Mouse (Mus musculus) liver, embryonic 12.5 days (tissue): ENCODE results near the gene Iqsec2. TPM values are rescaled to one million over a fixed set of nuclear protein-coding genes. Genes with fewer than 3 reads are reported as not detected.
A peak's percentile ranks its signal among the peaks of the same experiment; 100 is the strongest.

Experiments
- ATAC-seq: fragments of 200-750 bp; cut with Nextera tagmentation; 2 replicates; pipeline ENCODE4 v1.8.0; 2017; ENCODE audit warnings: moderate number of reproducible peaks, mild to moderate bottlenecking, moderate library complexity
- H3K27ac ChIP-seq: fragments of 300-500 bp; sonication (generic); 2 replicates; pipeline ENCODE4 v1.5.1; 2016; ENCODE audit warnings: mild to moderate bottlenecking
- H3K27me3 ChIP-seq: fragments of 300-500 bp; sonication (generic); replicated peaks from 2 replicates; pipeline ENCODE4 v1.6.1; 2016; ENCODE audit warnings: mild to moderate bottlenecking, moderate library complexity
- H3K36me3 ChIP-seq: fragments of 300-500 bp; sonication (generic); 2 replicates; pipeline ENCODE4 v1.6.1; 2016; ENCODE audit warnings: mild to moderate bottlenecking, moderate library complexity
- H3K4me1 ChIP-seq: fragments of 300-500 bp; sonication (generic); 2 replicates; pipeline ENCODE4 v1.6.1; 2016
- H3K4me2 ChIP-seq: fragments of 300-500 bp; sonication (generic); 2 replicates; pipeline ENCODE4 v1.6.1; 2016; ENCODE audit warnings: mild to moderate bottlenecking, moderate library complexity
- H3K4me3 ChIP-seq: fragments of 300-500 bp; sonication (generic); 2 replicates; pipeline ENCODE4 v1.5.1; 2016; ENCODE audit warnings: mild to moderate bottlenecking, moderate library complexity
- H3K9ac ChIP-seq: fragments of 300-500 bp; sonication (generic); 2 replicates; pipeline ENCODE4 v1.6.1; 2016; ENCODE audit warnings: mild to moderate bottlenecking, moderate library complexity
- H3K9me3 ChIP-seq: fragments of 300-500 bp; sonication (generic); replicated peaks from 2 replicates; pipeline ENCODE4 v1.6.1; 2016; ENCODE audit warnings: mild to moderate bottlenecking, moderate library complexity
- WGBS: fragments of 180-500 bp; shearing (Covaris S2); methylation state at CpG from one replicate; pipeline ENCODE4 v1.1.7; 2016; ENCODE audit not compliant: insufficient replicate concordance; 5-methylcytosine and 5-hydroxymethylcytosine counted together
- polyA plus RNA-seq: library from polyadenylated mRNA; unstranded; fragments of >200 nt; fragmentation: Nextera tagmentation; extraction: Ambion mirVana; gene quantifications from 2 replicates; pipeline ENCODE4 v1.2.1, GENCODE M21; 2016

Gene Iqsec2
- polyA plus RNA-seq = 0.73 and 0.75 TPM in 2 replicates

DNA sequence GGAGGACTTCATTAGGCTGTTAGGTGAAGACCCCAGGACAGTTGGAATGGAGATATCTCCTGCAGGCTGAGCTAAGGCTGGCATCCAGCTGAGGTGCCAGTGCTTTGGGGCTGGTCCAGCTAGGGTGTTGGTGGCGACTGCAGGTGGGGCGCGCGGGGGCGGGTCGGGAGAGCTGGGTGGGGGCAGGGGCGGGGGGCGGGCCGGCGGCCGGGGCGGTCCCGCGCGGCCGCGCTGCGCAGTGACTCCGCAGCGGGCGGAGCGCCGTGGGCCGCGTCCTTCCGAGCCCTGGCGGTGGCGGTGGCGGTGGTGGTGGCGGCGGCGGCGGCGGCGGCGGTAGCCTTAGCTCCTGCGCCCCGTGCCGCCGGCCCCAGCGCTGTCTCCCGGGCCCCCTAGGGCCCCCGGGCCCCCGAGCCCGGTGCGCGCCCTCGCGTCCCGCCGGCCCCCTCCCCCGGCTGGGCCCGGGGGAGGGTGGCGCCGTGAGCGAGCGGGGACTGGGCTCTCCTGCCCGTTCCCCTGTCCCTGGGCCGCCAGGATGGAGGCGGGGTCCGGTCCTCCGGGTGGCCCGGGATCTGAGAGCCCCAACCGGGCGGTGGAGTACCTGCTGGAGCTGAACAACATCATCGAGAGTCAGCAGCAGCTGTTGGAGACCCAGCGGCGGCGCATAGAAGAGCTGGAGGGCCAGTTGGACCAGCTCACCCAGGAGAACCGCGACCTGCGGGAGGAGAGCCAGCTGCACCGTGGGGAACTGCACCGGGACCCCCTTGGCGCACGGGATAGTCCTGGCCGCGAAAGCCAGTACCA is at the start of gene Iqsec2:
Gene Iqsec2, plus strand, starts transcription at position 328 of the 801 bp plus-strand sequence.
- H3K4me3 ChIP-seq = peak within 1 kb of the TSS; percentile 57
- H3K9ac ChIP-seq = peak within 1 kb of the TSS; percentile 41
- no peaks in the 10 kb centered on the region for H3K4me1 ChIP-seq
- H3K27me3 ChIP-seq = peaks cover 76% of the 10 kb centered on the region
- peak; percentile 35; the same call in 1 of the 2 replicates for ATAC-seq
- H3K36me3 ChIP-seq = no peaks in the 10 kb centered on the region
- H3K4me2 ChIP-seq = peak within 1 kb of the TSS; percentile 67
- H3K9me3 ChIP-seq = no peaks in the 10 kb centered on the region
- WGBS = 3% methylated on average over 37 of the region's 78 CpGs
- no peak within 1 kb of the TSS for H3K27ac ChIP-seq

GRCm38 (mm10) chrX:152097572-152097971 is 46.5 kb upstream of the Iqsec2 start:
- Histone ChIP-seq H3K27ac (no peak overlapping the region), H3K9ac (no peak overlapping the region), H3K9me3 (no peaks in the 10 kb centered on the region), H3K4me3 (no peak overlapping the region), H3K27me3 (peaks cover 39% of the 10 kb centered on the region), H3K4me1 (no peaks in the 10 kb centered on the region), H3K36me3 (no peaks in the 10 kb centered on the region), H3K4me2 (no peak overlapping the region)
- WGBS = 41% methylated on average over 1 of the region's 1 CpGs
- no peak for ATAC-seq

DNA sequence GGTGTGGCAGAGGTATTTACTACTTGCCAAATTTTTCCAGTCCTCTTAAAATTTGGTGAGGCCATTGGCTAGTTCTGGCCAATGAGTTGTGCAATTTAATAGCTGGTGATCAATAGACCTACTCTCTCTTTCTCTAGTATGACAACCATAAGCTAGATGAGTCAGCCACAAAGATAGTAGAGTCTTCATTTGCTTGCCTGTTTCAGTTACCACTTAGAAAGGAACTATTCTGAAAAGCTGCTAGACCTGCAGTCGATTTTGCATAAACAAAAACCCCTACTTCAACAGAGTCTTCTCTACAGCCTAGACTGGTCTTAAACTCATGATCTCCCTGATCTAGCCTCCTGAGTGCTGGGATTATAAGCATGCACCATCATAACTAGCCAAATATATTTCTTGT is 22.4 kb upstream of the Iqsec2 start:
- Histone ChIP-seq H3K27ac (no peak overlapping the region), H3K36me3 (no peaks in the 10 kb centered on the region), H3K9ac (no peak overlapping the region), H3K4me2 (no peak overlapping the region), H3K27me3 (peaks cover 23% of the 10 kb centered on the region; the same call in 1 of the 2 replicates), H3K4me1 (no peaks in the 10 kb centered on the region), H3K9me3 (no peaks in the 10 kb centered on the region), H3K4me3 (no peak overlapping the region)
- 52% methylated on average over 1 of the region's 1 CpGs for WGBS
- no peak for ATAC-seq

DNA sequence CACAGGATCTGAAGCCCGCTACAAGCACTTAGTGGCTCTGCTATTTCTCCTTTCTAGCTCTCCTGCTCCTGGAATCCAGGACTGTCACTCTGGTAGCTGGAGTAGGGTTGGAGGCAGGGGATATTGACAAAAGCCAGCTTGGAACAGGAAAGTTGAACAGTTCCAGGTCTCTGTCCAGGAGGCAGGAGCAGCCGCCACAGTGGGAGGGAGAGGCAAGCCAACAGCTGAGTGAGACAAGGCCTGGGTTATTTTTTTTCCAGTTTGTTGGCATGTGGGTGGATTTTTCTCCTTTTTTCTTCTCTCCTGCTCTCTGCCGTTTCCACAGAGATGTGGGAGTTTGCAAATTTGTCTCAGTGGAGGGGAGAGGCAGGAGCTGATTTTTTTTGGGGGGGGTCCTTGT is 13.3 kb upstream of the Iqsec2 start:
- no peaks in the 10 kb centered on the region for H3K36me3 ChIP-seq
- H3K27me3 ChIP-seq = peaks cover 54% of the 10 kb centered on the region
- no peak overlapping the region for H3K9ac ChIP-seq
- no peak for ATAC-seq
- 52% methylated on average over 3 of the region's 3 CpGs for WGBS
- H3K4me1 ChIP-seq = no peaks in the 10 kb centered on the region
- no peak overlapping the region for H3K27ac ChIP-seq
- no peaks in the 10 kb centered on the region for H3K9me3 ChIP-seq
- no peak overlapping the region for H3K4me2 ChIP-seq
- H3K4me3 ChIP-seq = no peak overlapping the region

DNA sequence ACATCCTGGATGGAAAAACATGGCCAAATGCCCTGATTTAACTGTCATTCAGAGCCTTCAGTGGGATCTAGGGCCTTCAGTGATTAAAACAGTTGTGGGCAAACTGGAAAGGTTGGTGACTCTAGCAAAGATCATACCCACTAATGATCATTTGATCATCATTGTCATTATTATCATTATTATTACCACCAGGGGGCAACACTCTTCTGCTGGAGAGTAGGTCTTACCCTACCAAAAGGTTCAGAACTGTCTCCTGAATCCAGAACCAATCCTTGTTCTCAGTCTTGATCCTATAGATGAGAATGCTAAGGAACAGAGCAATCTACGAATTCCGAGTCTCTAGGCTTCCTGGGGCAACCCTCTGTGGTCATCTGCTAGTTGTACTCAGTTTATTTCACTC is 12.0 kb upstream of the Iqsec2 start:
- H3K4me1 ChIP-seq = no peaks in the 10 kb centered on the region
- no peaks in the 10 kb centered on the region for H3K36me3 ChIP-seq
- H3K9me3 ChIP-seq = no peaks in the 10 kb centered on the region
- no peak overlapping the region for H3K4me3 ChIP-seq
- H3K27me3 ChIP-seq = peaks cover 55% of the 10 kb centered on the region
- no peak overlapping the region for H3K27ac ChIP-seq
- WGBS = 69% methylated on average over 2 of the region's 2 CpGs
- no peak for ATAC-seq
- H3K4me2 ChIP-seq = no peak overlapping the region
- H3K9ac ChIP-seq = no peak overlapping the region

GRCm38 (mm10) chrX:152135195-152135594 is 8.9 kb upstream of the Iqsec2 start:
- no peaks in the 10 kb centered on the region for H3K9me3 ChIP-seq
- no peak for ATAC-seq
- no peak overlapping the region for H3K9ac ChIP-seq
- H3K27me3 ChIP-seq = peaks cover 62% of the 10 kb centered on the region
- no peak overlapping the region for H3K4me3 ChIP-seq
- WGBS = 50% methylated on average over 2 of the region's 2 CpGs
- H3K4me1 ChIP-seq = no peaks in the 10 kb centered on the region
- no peak overlapping the region for H3K27ac ChIP-seq
- no peak overlapping the region for H3K4me2 ChIP-seq
- H3K36me3 ChIP-seq = no peaks in the 10 kb centered on the region

GRCm38 (mm10) chrX:152144742-152145214 is 710 bp downstream of the Iqsec2 start:
- Histone ChIP-seq H3K36me3 (no peaks in the 10 kb centered on the region), H3K4me3 (peak overlapping the region; percentile 57), H3K9ac (peak overlapping the region; percentile 41; the same call in 1 of the 2 replicates), H3K27me3 (peaks cover 70% of the 10 kb centered on the region), H3K4me2 (peak overlapping the region; percentile 67), H3K9me3 (no peaks in the 10 kb centered on the region), H3K27ac (no peak overlapping the region), H3K4me1 (no peaks in the 10 kb centered on the region)
- 13% methylated on average over 42 of the region's 42 CpGs for WGBS
- ATAC-seq = no peak

- Histone ChIP-seq H3K27me3 (peaks cover 66% of the 10 kb centered on the region), H3K4me2 (no peak overlapping the region), H3K4me1 (no peaks in the 10 kb centered on the region), H3K36me3 (no peaks in the 10 kb centered on the region), H3K9ac (no peak overlapping the region), H3K4me3 (no peak overlapping the region), H3K27ac (no peak overlapping the region), H3K9me3 (no peaks in the 10 kb centered on the region)
- 21% methylated on average over 1 of the region's 1 CpGs for WGBS
- no peak for ATAC-seq
Measured at GRCm38 (mm10) chrX:152146150-152146549, 2.1 kb downstream of the Iqsec2 start.

- Histone ChIP-seq H3K4me1 (no peaks in the 10 kb centered on the region), H3K4me2 (no peak overlapping the region), H3K36me3 (no peaks in the 10 kb centered on the region), H3K27ac (no peak overlapping the region), H3K9me3 (no peaks in the 10 kb centered on the region), H3K9ac (no peak overlapping the region), H3K4me3 (no peak overlapping the region), H3K27me3 (peaks cover 66% of the 10 kb centered on the region)
- 40% methylated on average over 2 of the region's 2 CpGs for WGBS
- no peak for ATAC-seq
Measured at GRCm38 (mm10) chrX:152146691-152147090, 2.6 kb downstream of the Iqsec2 start.

DNA sequence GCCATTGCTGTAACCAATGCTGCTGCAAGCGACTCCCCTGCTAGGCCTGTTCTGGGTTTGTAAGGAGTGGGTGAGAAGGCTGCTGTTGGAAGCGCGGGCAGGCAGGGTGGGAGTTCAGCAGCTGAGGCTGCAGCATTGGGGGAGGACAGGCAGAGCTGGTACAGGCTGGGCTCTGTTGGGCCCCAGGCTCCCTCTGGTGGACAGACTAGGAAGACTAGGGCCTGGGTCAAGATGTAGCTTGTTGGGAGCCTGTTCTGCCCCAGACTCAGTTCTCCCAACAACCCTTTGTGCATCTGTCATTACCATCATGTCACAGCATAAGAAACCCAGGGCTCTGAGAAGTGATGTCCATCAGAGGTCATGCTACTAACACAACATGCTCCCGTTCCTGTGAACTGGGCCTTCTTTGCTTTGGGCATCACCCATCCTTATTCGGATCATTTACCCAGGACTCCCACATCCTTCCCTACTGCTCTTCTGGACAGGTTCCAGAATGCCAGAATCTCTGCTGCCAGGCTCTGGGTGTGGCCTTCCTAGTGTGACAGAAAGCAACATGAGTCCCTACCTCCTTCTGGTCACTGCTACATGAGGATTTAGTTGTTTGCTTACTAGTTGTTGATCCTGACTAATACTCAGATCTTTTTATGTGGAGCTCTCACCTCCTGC is 3.5 kb downstream of the Iqsec2 start:
- H3K9ac ChIP-seq = no peak overlapping the region
- WGBS = 28% methylated on average over 5 of the region's 5 CpGs
- H3K36me3 ChIP-seq = no peaks in the 10 kb centered on the region
- H3K4me2 ChIP-seq = no peak overlapping the region
- H3K27ac ChIP-seq = no peak overlapping the region
- ATAC-seq = 0 out of 2 replicates have a peak, but pooled peaks have one; percentile 57
- peaks cover 62% of the 10 kb centered on the region for H3K27me3 ChIP-seq
- no peaks in the 10 kb centered on the region for H3K4me1 ChIP-seq
- no peaks in the 10 kb centered on the region for H3K9me3 ChIP-seq
- no peak overlapping the region for H3K4me3 ChIP-seq

GRCm38 (mm10) chrX:152148706-152149105 is 4.6 kb downstream of the Iqsec2 start:
- H3K4me2 ChIP-seq = no peak overlapping the region
- no peak overlapping the region for H3K9ac ChIP-seq
- H3K27me3 ChIP-seq = peaks cover 57% of the 10 kb centered on the region
- no peak overlapping the region for H3K4me3 ChIP-seq
- H3K27ac ChIP-seq = no peak overlapping the region
- no peaks in the 10 kb centered on the region for H3K4me1 ChIP-seq
- 67% methylated on average over 5 of the region's 5 CpGs for WGBS
- H3K36me3 ChIP-seq = no peaks in the 10 kb centered on the region
- no peaks in the 10 kb centered on the region for H3K9me3 ChIP-seq
- ATAC-seq = no peak

DNA sequence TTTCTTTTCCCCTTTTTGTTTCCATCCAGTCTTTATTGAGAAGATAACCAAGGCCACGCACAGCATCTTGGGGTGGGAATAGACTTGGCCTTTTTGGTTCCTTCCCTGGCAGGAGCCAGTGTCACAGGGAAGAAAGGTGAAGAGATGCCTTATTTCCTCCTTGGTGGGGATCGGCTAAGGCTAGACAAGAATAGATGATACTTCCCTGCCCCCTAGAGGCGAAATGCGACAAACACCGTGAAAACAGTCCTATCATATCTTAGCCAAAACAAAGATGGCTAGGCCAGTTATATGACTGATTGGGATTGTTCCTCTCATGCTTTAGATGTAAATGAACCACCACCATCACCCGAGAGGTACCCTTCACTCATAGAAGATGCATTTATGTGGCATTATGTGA is 7.6 kb downstream of the Iqsec2 start:
- Histone ChIP-seq H3K4me3 (no peak overlapping the region), H3K27ac (no peak overlapping the region), H3K4me2 (no peak overlapping the region), H3K36me3 (no peaks in the 10 kb centered on the region), H3K4me1 (no peaks in the 10 kb centered on the region), H3K27me3 (peaks cover 30% of the 10 kb centered on the region), H3K9me3 (no peaks in the 10 kb centered on the region), H3K9ac (no peak overlapping the region)
- no peak for ATAC-seq
- whole genome bisulfite sequencing = 10% methylated on average over 6 of the region's 6 CpGs
